Mouse (Mus musculus) CD8-positive naive resting alpha-beta T cell, adult 2 months (primary cell): ENCODE data around the gene Dtx1.

ENCODE experiments used
- DNase-seq, 2 experiments: peaks; one replicate each; pipeline ENCODE4 v3.0.0; 2022; ENCODE audit warnings: low read depth in 2 of 2, low spot score in 2 of 2

Dtx1 gene

GRCm38 (mm10) chr5:120679676-120680555 is 31.8 kb downstream of the Dtx1 start:
- DNase-seq = peak in 1 of 2 experiments; percentile 56

GRCm38 (mm10) chr5:120677516-120677915 is 34.2 kb downstream of the Dtx1 start:
- peak; percentile 53 to 72 for DNase-seq

- no peak for DNase-seq
These were observed 37.2 kb downstream of the Dtx1 start for GRCm38 (mm10) chr5:120674229-120675145.

- DNase-seq = peak; percentile 73 to 78
These were observed 38.1 kb downstream of the Dtx1 start for GRCm38 (mm10) chr5:120673626-120674025.

GRCm38 (mm10) chr5:120671865-120672264 is 39.9 kb downstream of the Dtx1 start:
- no peak for DNase-seq

GRCm38 (mm10) chr5:120670132-120670531 is 41.6 kb downstream of the Dtx1 start:
- DNase-seq = no peak

GRCm38 (mm10) chr5:120668761-120669160 is 43.0 kb downstream of the Dtx1 start:
- DNase-seq = no peak

GRCm38 (mm10) chr5:120664888-120665287 is 46.8 kb downstream of the Dtx1 start:
- DNase-seq = no peak

GRCm38 (mm10) chr5:120660816-120661215 is 50.9 kb downstream of the Dtx1 start:
- DNase-seq = no peak

GRCm38 (mm10) chr5:120656281-120656751 is 55.4 kb downstream of the Dtx1 start:
- no peak for DNase-seq

- DNase-seq = no peak
These were observed 57.9 kb downstream of the Dtx1 start for GRCm38 (mm10) chr5:120653873-120654272.

- no peak for DNase-seq
These were observed 58.6 kb downstream of the Dtx1 start for GRCm38 (mm10) chr5:120652915-120653701.

- DNase-seq = no peak
These were observed 60.5 kb downstream of the Dtx1 start for GRCm38 (mm10) chr5:120651230-120651629.

- no peak for DNase-seq
These were observed 61.8 kb downstream of the Dtx1 start for GRCm38 (mm10) chr5:120649938-120650337.

GRCm38 (mm10) chr5:120649374-120649933 is 62.3 kb downstream of the Dtx1 start:
- DNase-seq = no peak

GRCm38 (mm10) chr5:120648569-120649373 is 63.0 kb downstream of the Dtx1 start, which contains the start of gene Rasal1:
Gene Rasal1 (plus strand): TSS chr5:120648812.
- peak; percentile 89 to 92 for DNase-seq

- DNase-seq = no peak
These were observed 63.8 kb downstream of the Dtx1 start for GRCm38 (mm10) chr5:120647814-120648491.

- no peak for DNase-seq
These were observed 64.4 kb downstream of the Dtx1 start for GRCm38 (mm10) chr5:120647361-120647760.

- no peak for DNase-seq
These were observed 65.9 kb downstream of the Dtx1 start for GRCm38 (mm10) chr5:120645851-120646250.
